ENCODE assay signal across 8 mouse cellular contexts in the genomic region with DNA sequence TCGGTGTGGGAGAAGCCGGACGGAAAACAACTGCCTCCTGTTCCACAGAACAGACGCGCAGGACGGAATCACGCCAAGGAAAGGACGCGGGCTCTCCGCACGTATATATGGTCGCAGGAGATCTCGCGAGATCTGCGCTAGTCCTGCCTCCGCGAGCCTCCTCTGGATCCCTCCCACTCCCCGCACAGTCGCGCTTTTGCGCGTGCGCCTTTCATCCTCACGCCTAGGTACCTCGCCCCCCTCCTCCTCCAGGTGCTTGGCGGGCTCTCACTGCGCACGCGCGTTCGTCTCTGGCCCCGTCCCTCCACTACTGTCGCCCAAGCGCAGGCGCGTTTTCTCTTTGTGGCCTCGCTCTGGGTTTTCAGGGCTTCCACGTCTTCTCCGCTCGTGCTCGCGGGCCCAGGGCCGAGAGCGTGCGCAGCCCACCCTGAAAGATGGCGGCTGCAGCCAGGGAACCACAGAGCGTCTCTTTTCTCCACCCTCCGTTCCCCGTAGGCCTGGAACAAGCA. TPM values are rescaled to one million over a fixed set of nuclear protein-coding genes. Genes with fewer than 3 reads are reported as not detected.
DNase-seq lines count a peak whose midpoint lies in the region; ATAC-seq and TF ChIP-seq lines count a peak whose summit lies in the region.

A gene (minus strand): TSS at position 209 of the 509 bp plus-strand sequence.

- H3K79me2 ChIP-seq in heart, adult 2 months (replicated peaks; ENCODE audit: control insufficient read depth, insufficient read depth, low read length) = no peaks in the 10 kb centered on the region

- H3K4me1 ChIP-seq in embryonic facial prominence, embryonic 14.5 days (ENCODE audit: control insufficient read depth, insufficient read depth, low read length) = peaks cover 17% of the 10 kb centered on the region; the same call in 1 of the 2 replicates
- peaks cover 2% of the 10 kb centered on the region for H3K4me1 ChIP-seq in heart, adult 2 months (ENCODE audit: control insufficient read depth, insufficient read depth, low read length)
- H3K4me1 ChIP-seq in limb, embryonic 13.5 days = peaks cover 27% of the 10 kb centered on the region
- peaks cover 13% of the 10 kb centered on the region for H3K4me1 ChIP-seq in midbrain, embryonic 16.5 days (ENCODE audit: control insufficient read depth, insufficient read depth, low read length)

- peak; percentile 98 for TF ChIP-seq POLR2A in heart, adult 2 months (IDR thresholded peaks at IDR 0.05; ENCODE audit: insufficient read depth, low read depth, low read length)

- no peaks in the 10 kb centered on the region for H3K27me3 ChIP-seq in embryonic facial prominence, embryonic 14.5 days (replicated peaks; ENCODE audit: control insufficient read depth, insufficient read depth, low read length)
- H3K27me3 ChIP-seq in heart, adult 2 months (ENCODE audit: control insufficient read depth, insufficient read depth, low read length) = no peaks in the 10 kb centered on the region
- H3K27me3 ChIP-seq in limb, embryonic 13.5 days = peaks cover 5% of the 10 kb centered on the region; the same call in 1 of the 2 replicates
- no peaks in the 10 kb centered on the region for H3K27me3 ChIP-seq in midbrain, embryonic 16.5 days (ENCODE audit: control insufficient read depth, insufficient read depth, low read depth, low read length)

- H3K4me3 ChIP-seq in embryonic facial prominence, embryonic 14.5 days (ENCODE audit: low read depth, low read length) = peak within 1 kb of the TSS; percentile 96
- H3K4me3 ChIP-seq in heart, adult 2 months = peak within 1 kb of the TSS; percentile 86
- H3K4me3 ChIP-seq in limb, embryonic 13.5 days = peak within 1 kb of the TSS; percentile 98
- H3K4me3 ChIP-seq in midbrain, embryonic 16.5 days (ENCODE audit: low read depth, low read length) = peak within 1 kb of the TSS; percentile 99

- intact Hi-C loops in heart, adult 2 months (cut with DNase I) = loop anchor here (2.0 kb wide), 1 partner anchor 40 kb away; a partner anchor contains a TSS

- H3K9ac ChIP-seq in embryonic facial prominence, embryonic 14.5 days (ENCODE audit: low read depth, low read length) = peak within 1 kb of the TSS; percentile 97
- peak within 1 kb of the TSS; percentile 81 for H3K9ac ChIP-seq in heart, adult 2 months (ENCODE audit: low read depth, low read length)
- H3K9ac ChIP-seq in limb, embryonic 13.5 days = peak within 1 kb of the TSS; percentile 99
- H3K9ac ChIP-seq in midbrain, embryonic 16.5 days (ENCODE audit: low read depth, low read length) = peak within 1 kb of the TSS; percentile 97

- H3K9me3 ChIP-seq in embryonic facial prominence, embryonic 14.5 days (ENCODE audit: control insufficient read depth, low read length) = no peaks in the 10 kb centered on the region
- no peaks in the 10 kb centered on the region for H3K9me3 ChIP-seq in limb, embryonic 13.5 days
- H3K9me3 ChIP-seq in midbrain, embryonic 16.5 days (replicated peaks; ENCODE audit: control insufficient read depth, low read length, poor library complexity, severe bottlenecking) = no peaks in the 10 kb centered on the region

- DNase-seq in 3T3-L1 (ENCODE audit: low read depth, low spot score) = peak; percentile 99
- DNase-seq in adrenal gland, postnatal 4 days (ENCODE audit: low spot score in 2 of 2) = peak; percentile 98 to 99
- peak; percentile 100 for DNase-seq in embryonic facial prominence, embryonic 14.5 days (ENCODE audit: low spot score)
- peak; percentile 98 to 99 for DNase-seq in heart, adult 2 months
- DNase-seq in kidney, adult 8-10 months = peak; percentile 99
- DNase-seq in spleen, postnatal 10 days (ENCODE audit: low spot score in 2 of 2) = peak; percentile 97 to 99

- peak; percentile 96 for ATAC-seq in embryonic facial prominence, embryonic 14.5 days (ENCODE audit: low read depth)
- peak; percentile 96 for ATAC-seq in limb, embryonic 13.5 days (ENCODE audit: low FRiP score, low read depth)
- peak; percentile 96 for ATAC-seq in midbrain, embryonic 16.5 days

- 5% methylated on average over 42 of the region's 49 CpGs for WGBS in embryonic facial prominence, embryonic 14.5 days
- 4% methylated on average over 49 of the region's 49 CpGs for WGBS in heart, adult 2 months
- 4% methylated on average over 48 of the region's 49 CpGs for WGBS in limb, embryonic 13.5 days
- WGBS in midbrain, embryonic 16.5 days = 5% methylated on average over 48 of the region's 49 CpGs

- H3K27ac ChIP-seq in embryonic facial prominence, embryonic 14.5 days (replicated peaks; ENCODE audit: low read depth, low read length) = peak within 1 kb of the TSS; percentile 97
- H3K27ac ChIP-seq in heart, adult 2 months = peak within 1 kb of the TSS; percentile 95
- peak within 1 kb of the TSS; percentile 93 for H3K27ac ChIP-seq in limb, embryonic 13.5 days
- peak within 1 kb of the TSS; percentile 96 for H3K27ac ChIP-seq in midbrain, embryonic 16.5 days (ENCODE audit: low read length)

- no peak for TF ChIP-seq CTCF in heart, adult 2 months (IDR thresholded peaks at IDR 0.05)

- H3K4me2 ChIP-seq in embryonic facial prominence, embryonic 14.5 days (ENCODE audit: low read depth, low read length) = peak within 1 kb of the TSS; percentile 94
- H3K4me2 ChIP-seq in limb, embryonic 13.5 days (replicated peaks) = peak within 1 kb of the TSS; percentile 93
- peak within 1 kb of the TSS; percentile 99 for H3K4me2 ChIP-seq in midbrain, embryonic 16.5 days (ENCODE audit: low read length)

- peaks cover 36% of the 10 kb centered on the region for H3K36me3 ChIP-seq in embryonic facial prominence, embryonic 14.5 days (ENCODE audit: control insufficient read depth, insufficient read depth, low read length)
- H3K36me3 ChIP-seq in heart, adult 2 months (ENCODE audit: control insufficient read depth, insufficient read depth, low read length) = peaks cover 15% of the 10 kb centered on the region
- peaks cover 31% of the 10 kb centered on the region for H3K36me3 ChIP-seq in limb, embryonic 13.5 days
- H3K36me3 ChIP-seq in midbrain, embryonic 16.5 days (ENCODE audit: control insufficient read depth, insufficient read depth, low read length) = peaks cover 13% of the 10 kb centered on the region; the same call in 1 of the 2 replicates

- peak; percentile 82 for TF ChIP-seq EP300 in heart, adult 2 months (IDR thresholded peaks at IDR 0.05; ENCODE audit: insufficient read depth, low read depth, low read length)

RNA-seq across cellular contexts. Expression of the gene that starts here (rescaled TPM):
- total RNA-seq in adrenal gland, postnatal 4 days (2021) = 100 to 1,000 TPM; 458 to 497 TPM
- polyA plus RNA-seq in embryonic facial prominence, embryonic 14.5 days (2014; fragmentation: Nextera tagmentation; extraction: Ambion mirVana) = 1,018 and 1,100 TPM in 2 replicates
- total RNA-seq in heart, adult 2 months (2021) = 100 to 1,000 TPM; 136 to 161 TPM
- polyA plus RNA-seq in heart, adult 2 months (2012; rRNA removed) = 57.6 and 101 TPM in 2 replicates
- polyA plus RNA-seq in limb, embryonic 13.5 days (2015; fragmentation: Nextera tagmentation; extraction: Ambion mirVana) = 1,176 and 1,233 TPM in 2 replicates
- polyA plus RNA-seq in midbrain, embryonic 16.5 days (2015; fragmentation: Nextera tagmentation; extraction: Ambion mirVana) = 349 and 380 TPM in 2 replicates

Comparison
In these comparisons a context has a peak if more than half of its experiments do, and no peak if none do; other contexts are left out.
1. Peak in every context shown above with its lines: DNase-seq, ATAC-seq, H3K4me3 ChIP-seq and H3K27ac ChIP-seq.